In genomic region chr2:109896311-109896710, GRCm38 (mm10) we compare ENCODE assay signal across 11 mouse cellular contexts. TPM values are rescaled to one million over a fixed set of nuclear protein-coding genes. Genes with fewer than 3 reads are reported as not detected.
DNase-seq lines count a peak whose midpoint lies in the region; ATAC-seq and TF ChIP-seq lines count a peak whose summit lies in the region.
"Had no signal": no experiment of that assay in that cellular context is flagged by ENCODE, and none has a peak within 500 bp of the region (broad histone marks: within the 10 kb centered on the region; RNA-seq: fewer than 3 reads in every experiment).

No protein-coding gene starts in this region.

- H3K9ac ChIP-seq in lung, embryonic 14.5 days, result no peak overlapping the region
- H3K9ac ChIP-seq in forebrain, embryonic 11.5 days (ENCODE audit: low read length), result no peak overlapping the region

- no peak overlapping the region for H3K27ac ChIP-seq in lung, embryonic 14.5 days (ENCODE audit: low read depth)
- H3K27ac ChIP-seq in small intestine, adult 2 months (ENCODE audit: insufficient read depth, low read depth, low read length), result no peak overlapping the region
- H3K27ac ChIP-seq in forebrain, embryonic 11.5 days (ENCODE audit: low read depth, low read length), result no peak overlapping the region

- no peak overlapping the region for H3K4me2 ChIP-seq in lung, embryonic 14.5 days
- H3K4me2 ChIP-seq in forebrain, embryonic 11.5 days (ENCODE audit: low read depth, low read length, severe bottlenecking), result no peak overlapping the region

- DNase-seq in cerebellum, postnatal 10 days, result peak; percentile 24 to 25
- DNase-seq in lung, embryonic 14.5 days, result no peak
- no peak for DNase-seq in lung, postnatal 14 days
- DNase-seq in forebrain, embryonic 11.5 days (ENCODE audit: low spot score), result no peak
- DNase-seq in cerebellum, postnatal 36 days, result no peak
- DNase-seq: lung, postnatal 10 days had no signal

- H3K9me3 ChIP-seq in lung, embryonic 14.5 days (ENCODE audit: low read depth, low read length), result no peaks in the 10 kb centered on the region
- no peaks in the 10 kb centered on the region for H3K9me3 ChIP-seq in forebrain, embryonic 11.5 days (ENCODE audit: control insufficient read depth, low read length)

- peaks cover 8% of the 10 kb centered on the region for H3K4me1 ChIP-seq in lung, embryonic 14.5 days (ENCODE audit: insufficient read depth)
- no peaks in the 10 kb centered on the region for H3K4me1 ChIP-seq in small intestine, adult 2 months (ENCODE audit: control insufficient read depth, insufficient read depth, insufficient read length, low read length)
- H3K4me1 ChIP-seq in forebrain, embryonic 11.5 days (replicated peaks; ENCODE audit: control insufficient read depth, insufficient read depth, low read length), result peaks cover 5% of the 10 kb centered on the region; the same call in 1 of the 2 replicates

- ATAC-seq in cerebellum, adult (ENCODE audit: insufficient number of reproducible peaks, low FRiP score, low TSS enrichment), result no peak
- no peak for ATAC-seq in lung, embryonic 14.5 days (ENCODE audit: insufficient read depth)
- peak; percentile 65 for ATAC-seq in activated CD4-positive, CD25-positive, alpha-beta regulatory T cell, adult 4 months
- ATAC-seq in forebrain, embryonic 11.5 days (replicated peaks; ENCODE audit: low FRiP score), result no peak
- ATAC-seq: intestine, embryonic 16.5 days had no signal

- peak; percentile 21; the same call in 1 of the 2 replicates for TF ChIP-seq CTCF in lung, embryonic 14.5 days (IDR thresholded peaks at IDR 0.05; ENCODE audit: low read depth)
- 0 out of 2 replicates have a peak, but pooled peaks have one; percentile 7 for TF ChIP-seq CTCF in small intestine, adult 2 months (IDR thresholded peaks at IDR 0.05; ENCODE audit: extremely low read depth, insufficient read length, insufficient replicate concordance, low read depth, low read length)

- no peaks in the 10 kb centered on the region for H3K27me3 ChIP-seq in lung, embryonic 14.5 days (ENCODE audit: insufficient read depth, low read length)
- H3K27me3 ChIP-seq in small intestine, adult 2 months (ENCODE audit: control insufficient read depth, insufficient read depth, low read length), result no peaks in the 10 kb centered on the region
- H3K27me3 ChIP-seq in forebrain, embryonic 11.5 days (ENCODE audit: control insufficient read depth, insufficient read depth, low read length), result no peaks in the 10 kb centered on the region

- no peak for TF ChIP-seq POLR2A in small intestine, adult 2 months (IDR thresholded peaks at IDR 0.05; ENCODE audit: low read depth, low read length)

- peaks cover 62% of the 10 kb centered on the region for H3K36me3 ChIP-seq in lung, embryonic 14.5 days (ENCODE audit: insufficient read depth)
- peaks cover 44% of the 10 kb centered on the region for H3K36me3 ChIP-seq in small intestine, adult 2 months (ENCODE audit: control insufficient read depth, insufficient read depth, low read length)
- H3K36me3 ChIP-seq in forebrain, embryonic 11.5 days (ENCODE audit: control insufficient read depth, insufficient read depth, low read length), result peaks cover 12% of the 10 kb centered on the region; the same call in 1 of the 2 replicates

- no peak overlapping the region for H3K4me3 ChIP-seq in lung, embryonic 14.5 days (ENCODE audit: low read depth, low read length)
- H3K4me3 ChIP-seq in small intestine, adult 2 months (ENCODE audit: low read depth, low read length), result no peak overlapping the region
- no peak overlapping the region for H3K4me3 ChIP-seq in forebrain, embryonic 11.5 days (ENCODE audit: low read depth, low read length)
- H3K4me3 ChIP-seq: myocyte had no signal

- 76% methylated on average over 7 of the region's 7 CpGs for WGBS in lung, embryonic 14.5 days
- WGBS in small intestine, adult 2 months, result 74% methylated on average over 7 of the region's 7 CpGs
- WGBS in forebrain, embryonic 11.5 days, result 90% methylated on average over 7 of the region's 7 CpGs

RNA-seq across cellular contexts. Expression of gene Lin7c, which starts 5.7 kb away (rescaled TPM):
- polyA plus RNA-seq in lung, embryonic 14.5 days (2014; fragmentation: Nextera tagmentation; extraction: Ambion mirVana), result 60.0 and 61.1 TPM in 2 replicates
- polyA plus RNA-seq in activated CD4-positive, CD25-positive, alpha-beta regulatory T cell, adult 4 months (2017; shearing (Covaris generic)), result 10 to 100 TPM; 53.8 to 62.3 TPM
- 2.0 and 3.8 TPM in 2 replicates for polyA plus RNA-seq in small intestine, adult 2 months (2012; rRNA removed)
- 118 and 126 TPM in 2 replicates for polyA plus RNA-seq in forebrain, embryonic 11.5 days (2014; fragmentation: Nextera tagmentation; extraction: Ambion mirVana)

RNA-seq across cellular contexts. Expression of gene Lgr4, which starts 21.1 kb away (rescaled TPM):
- 3.4 and 3.9 TPM in 2 replicates for polyA plus RNA-seq in lung, embryonic 14.5 days (2014; fragmentation: Nextera tagmentation; extraction: Ambion mirVana)
- polyA plus RNA-seq in activated CD4-positive, CD25-positive, alpha-beta regulatory T cell, adult 4 months (2017; shearing (Covaris generic)), result under 1 TPM in 1 of 2 experiments, not detected in 1; 0.42 TPM
- polyA plus RNA-seq in small intestine, adult 2 months (2012; rRNA removed), result 12.0 and 51.4 TPM in 2 replicates
- polyA plus RNA-seq in forebrain, embryonic 11.5 days (2014; fragmentation: Nextera tagmentation; extraction: Ambion mirVana), result 8.6 TPM in 2 replicates

Comparison
In these comparisons a context has a peak if more than half of its experiments do, and no peak if none do; other contexts are left out.
1. DNase-seq: peak in cerebellum, postnatal 10 days (2 of 2); none in lung, embryonic 14.5 days (single experiment), lung, postnatal 14 days (single experiment), forebrain, embryonic 11.5 days (single experiment) and cerebellum, postnatal 36 days (0 of 2).
2. RNA of gene Lin7c, which starts 5.7 kb away (polyA plus RNA-seq): 118 to 126 TPM in forebrain, embryonic 11.5 days, 53.8 to 62.3 TPM in activated CD4-positive, CD25-positive, alpha-beta regulatory T cell, adult 4 months and 60.0 to 61.1 TPM in lung, embryonic 14.5 days; 2.0 to 3.8 TPM in small intestine, adult 2 months; every median in the first group is over 10 times any median in the second.